Mouse (Mus musculus): ENCODE results near the gene Slit3.

DNA sequence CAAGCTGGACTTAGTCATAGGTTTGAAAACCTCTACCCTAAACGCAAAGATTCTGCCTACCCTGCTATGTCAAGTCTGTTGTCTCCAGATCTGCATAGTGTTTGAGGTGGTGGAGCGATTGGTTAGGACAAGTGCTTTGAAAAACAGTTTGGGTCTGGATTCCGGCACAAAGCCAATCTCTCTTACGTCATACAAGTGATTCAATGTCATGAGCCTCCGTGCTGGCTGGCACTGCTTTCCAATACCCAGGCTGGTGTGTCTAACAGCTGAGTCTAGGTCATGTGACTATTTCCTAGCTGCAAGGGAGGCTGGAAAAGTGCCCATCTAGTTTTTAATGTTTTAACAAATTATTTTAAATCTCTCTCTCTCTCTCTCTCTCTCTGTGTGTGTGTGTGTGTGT, 196.2 kb downstream of the Slit3 start:
- no peak for TF ChIP-seq POLR2AphosphoS2 (IDR thresholded peaks at IDR 0.05; ENCODE audit: low read depth, low read length)
- TF ChIP-seq ZNF384 (IDR thresholded peaks at IDR 0.05; ENCODE audit: low read depth, low read length) = no peak
- TF ChIP-seq EP300 (IDR thresholded peaks at IDR 0.05; ENCODE audit: low read length) = no peak
- TF ChIP-seq TBP (conservative IDR thresholded peaks at IDR 0.05; ENCODE audit: low read depth, low read length) = no peak
- TF ChIP-seq MXI1 (IDR thresholded peaks at IDR 0.05; ENCODE audit: low read depth, low read length) = no peak
